Mouse (Mus musculus) adrenal gland, postnatal 10 days (tissue): ENCODE results near the gene Tia1. TPM values are rescaled to one million over a fixed set of nuclear protein-coding genes. Genes with fewer than 3 reads are reported as not detected.
A peak's percentile ranks its signal among the peaks of the same experiment; 100 is the strongest.

Experiments used
- DNase-seq: peaks from one replicate; pipeline ENCODE4 v3.0.0; 2021; ENCODE audit warnings: mixed read lengths
- total RNA-seq, 2 experiments: library from RNA; stranded (reverse); gene quantifications; 2 replicates each; pipeline ENCODE4 v1.2.3; 2021

The Tia1 gene
- total RNA-seq, 2 experiments from 2014 or later, result 43.8 to 86.4 TPM

DNA sequence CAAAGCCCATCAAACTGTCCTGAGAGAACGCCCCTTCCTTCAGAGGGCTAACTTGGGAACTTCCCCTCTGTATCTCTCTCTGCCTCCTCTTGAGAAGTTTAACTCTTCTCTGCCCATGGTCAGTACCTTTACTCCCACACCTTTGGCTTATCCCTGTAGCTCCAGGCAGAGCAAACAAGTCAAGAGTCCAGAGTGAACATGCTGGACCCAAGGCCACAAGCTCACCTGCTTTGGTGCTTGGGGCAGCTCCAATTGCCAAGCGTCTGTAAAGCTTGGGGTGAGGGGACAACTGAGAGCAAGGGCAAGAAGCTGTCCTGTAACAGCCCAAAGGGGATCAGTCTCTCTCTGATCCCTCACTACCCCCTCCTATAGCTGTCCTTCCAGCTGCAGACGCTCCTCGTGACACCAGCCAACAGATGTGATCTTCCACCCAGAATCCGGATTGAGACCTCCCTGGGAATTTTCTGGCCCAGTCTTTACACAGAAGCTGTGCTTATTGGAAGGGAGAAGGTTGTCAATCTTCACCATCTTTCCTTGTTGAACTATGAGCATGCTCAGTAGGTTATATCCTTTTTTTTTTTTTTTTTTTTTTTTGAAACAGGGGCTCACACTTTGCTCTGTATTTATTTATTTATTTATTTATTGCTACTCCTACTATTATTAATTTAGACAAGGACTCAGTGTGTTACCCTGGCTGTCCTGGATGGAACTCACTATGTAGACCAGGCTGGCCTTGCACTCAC is 18.5 kb upstream of the Tia1 start:
- no peak for DNase-seq

DNA sequence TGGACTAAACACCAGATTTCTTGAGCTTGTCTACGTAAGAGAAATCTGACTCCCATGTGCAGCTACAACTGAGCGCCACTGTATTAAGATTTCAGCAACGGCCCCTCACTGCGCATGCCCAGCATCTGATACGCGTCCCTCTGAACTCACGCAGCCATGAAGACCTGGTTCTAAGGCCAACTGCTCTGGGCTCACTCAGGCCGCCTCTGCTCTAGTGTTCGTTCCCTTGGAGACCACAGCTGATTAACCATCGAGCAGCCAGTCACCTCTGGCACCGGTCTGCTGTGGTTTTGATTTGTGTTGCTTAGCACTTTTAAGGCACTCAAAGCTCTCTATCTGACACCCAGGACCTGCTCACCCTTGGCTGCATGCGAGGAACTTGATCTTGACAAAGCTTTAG is 16.7 kb upstream of the Tia1 start:
- DNase-seq, result no peak

DNA sequence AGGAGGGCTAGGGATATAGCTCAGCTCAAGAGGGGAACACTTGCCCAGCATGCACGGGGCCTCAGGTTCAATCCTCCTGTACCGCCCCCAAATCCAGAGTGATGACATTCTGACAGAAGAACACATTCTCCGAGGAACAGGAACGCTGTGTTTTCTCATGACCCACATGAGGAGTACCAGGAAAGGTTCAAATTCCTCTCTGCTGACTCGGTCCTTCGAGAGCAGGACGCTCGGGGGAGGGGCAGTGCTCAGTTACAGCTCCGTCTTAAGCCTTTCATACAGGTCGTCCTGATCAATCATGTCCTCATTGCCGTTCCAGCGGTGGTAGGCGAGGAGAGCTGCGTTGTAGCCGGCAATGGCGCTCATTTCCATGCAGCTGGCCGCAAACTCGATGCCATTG is 15.6 kb upstream of the Tia1 start:
- no peak for DNase-seq

DNA sequence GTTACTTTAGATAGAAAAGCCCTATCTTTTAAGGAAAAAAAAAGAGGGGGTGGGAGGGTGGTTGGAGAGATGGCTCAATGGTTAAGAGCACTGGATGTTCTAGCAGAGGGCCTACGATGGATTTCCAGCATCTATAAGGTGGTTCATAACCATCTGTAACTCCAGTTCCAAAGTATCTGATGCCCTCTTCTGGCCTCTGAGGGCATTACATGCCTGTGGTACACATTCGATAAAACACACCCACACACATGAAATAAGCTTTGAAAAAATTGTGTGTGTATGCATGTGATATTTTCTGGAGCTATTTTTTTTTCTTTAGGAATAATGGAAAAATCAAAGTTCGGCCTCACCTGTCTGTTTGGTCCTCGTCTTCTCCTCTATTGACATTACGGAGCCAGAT is 12.7 kb upstream of the Tia1 start:
- DNase-seq, result no peak

DNA sequence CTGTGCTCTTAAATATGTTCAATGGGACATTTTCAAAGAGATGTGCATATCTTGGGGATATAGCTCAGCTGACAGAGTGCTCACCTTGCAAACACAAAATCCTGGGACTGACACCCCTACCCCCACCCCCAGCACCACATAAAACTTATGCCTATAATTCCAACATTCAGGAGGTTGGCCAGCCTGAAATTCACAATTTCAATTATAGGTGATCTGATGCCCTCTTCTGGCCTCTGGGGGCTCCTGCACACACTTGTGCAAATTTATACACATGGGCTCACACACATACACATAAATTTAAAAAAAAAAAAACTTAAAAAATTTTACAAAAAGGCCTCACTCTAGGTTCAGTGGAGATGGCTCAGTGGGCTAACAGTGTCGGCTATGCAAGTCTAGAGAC is 10.8 kb upstream of the Tia1 start:
- no peak for DNase-seq

DNA sequence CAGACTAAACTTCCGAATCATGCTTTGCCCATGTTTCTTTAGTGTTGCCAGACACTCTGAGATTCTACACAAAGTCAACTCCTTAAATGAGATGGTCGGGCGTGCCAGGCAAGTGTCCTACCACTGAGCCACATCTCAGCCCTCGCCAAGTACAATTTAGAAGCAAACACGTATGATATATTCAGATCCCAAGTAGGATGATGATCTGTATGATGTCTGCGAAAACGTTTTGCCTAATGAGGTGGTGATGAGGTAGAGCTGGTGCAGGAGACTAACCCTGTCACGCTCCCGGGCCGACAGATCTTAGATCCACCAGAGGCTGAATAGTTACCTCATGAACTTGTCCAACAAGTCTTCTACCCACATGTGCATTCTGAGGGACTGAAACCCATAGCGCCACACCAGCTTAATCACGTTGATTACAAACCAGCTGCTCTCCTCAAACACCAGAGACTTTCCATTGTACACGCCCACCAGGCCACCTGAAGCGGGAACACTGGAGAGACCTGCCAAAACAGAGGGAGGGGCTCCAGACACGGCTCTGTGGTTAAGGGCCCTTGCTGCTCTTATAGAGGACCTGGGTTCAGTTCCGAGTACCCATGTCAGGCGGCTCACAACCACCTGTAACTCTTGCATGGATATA is 9.8 kb upstream of the Tia1 start:
- no peak for DNase-seq

DNA sequence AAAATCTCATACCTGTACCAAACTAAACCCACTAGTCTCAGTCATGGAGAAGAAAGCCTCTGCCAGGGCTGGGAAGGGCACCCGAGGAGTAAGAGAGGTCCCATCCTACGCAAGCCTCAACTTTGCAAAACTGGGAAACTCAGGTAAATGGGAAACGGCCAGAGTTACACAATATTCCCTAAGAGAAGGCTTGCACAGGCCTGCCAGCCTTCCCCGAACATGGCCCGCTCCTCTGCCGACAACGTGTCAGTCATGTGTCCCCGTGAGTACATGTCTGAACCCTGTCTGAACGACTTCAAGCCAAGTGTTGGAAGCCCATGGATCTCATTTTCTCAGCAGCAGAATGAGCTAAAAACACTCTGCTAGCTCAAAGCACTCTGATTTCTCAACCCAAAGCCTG is 9.0 kb upstream of the Tia1 start:
- DNase-seq, result peak; percentile 15

DNA sequence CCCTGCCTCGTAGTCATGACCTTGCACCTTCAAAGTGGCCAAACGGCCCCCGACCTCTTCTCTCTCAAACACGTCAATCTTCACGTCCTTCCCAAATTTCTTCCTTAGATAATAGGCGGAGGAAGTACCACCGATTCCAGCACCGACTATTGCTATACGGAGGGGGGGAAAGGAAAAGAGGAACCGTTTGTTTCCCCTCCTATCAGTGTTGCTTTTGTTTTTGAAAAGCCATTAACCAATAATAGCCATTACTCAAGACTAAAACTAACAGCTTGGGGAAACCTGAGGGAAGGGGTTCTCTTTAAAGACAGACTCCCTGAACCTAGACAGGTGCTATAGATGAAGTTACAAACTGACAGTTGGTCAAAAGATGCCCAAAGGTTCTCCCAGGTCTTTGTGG is 8.1 kb upstream of the Tia1 start:
- DNase-seq, result no peak

DNA sequence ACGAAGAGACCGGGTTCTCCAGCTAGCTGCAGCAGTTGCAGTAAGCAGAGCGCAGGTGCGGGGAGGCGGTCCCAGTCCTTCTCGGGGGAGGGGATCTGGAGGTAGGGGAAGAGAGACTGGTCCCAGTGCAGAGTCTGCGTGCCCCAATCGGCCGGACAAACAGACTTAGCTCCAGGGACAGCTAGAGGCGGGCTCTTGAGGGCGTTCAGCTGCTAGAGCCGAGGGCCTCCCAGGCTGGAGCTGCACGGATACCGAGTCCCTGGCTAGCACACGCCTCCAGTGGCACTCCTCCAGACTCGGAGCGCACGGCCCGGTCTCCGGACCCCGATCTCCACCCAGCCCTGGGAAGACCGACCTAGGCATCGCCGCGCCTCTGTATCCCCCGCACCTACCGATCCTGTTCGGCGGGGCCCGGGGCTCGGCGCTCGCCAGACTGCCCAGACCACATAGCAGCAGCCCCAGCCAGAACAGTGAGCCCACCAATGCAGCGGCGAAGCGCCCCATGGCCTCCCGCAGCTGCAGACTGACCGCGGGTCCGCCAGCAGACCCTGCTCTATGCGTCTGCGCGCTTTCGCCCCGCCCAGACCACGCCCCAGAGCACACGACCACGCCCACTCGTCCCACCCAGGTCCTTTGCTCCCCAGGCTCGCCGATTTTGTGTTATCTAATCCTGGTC is 7.3 kb upstream of the Tia1 start, which contains the start of gene Pcyox1:
TSS of gene Pcyox1 (minus strand) at position 574 of the 676 bp plus-strand sequence.
- DNase-seq, result peak; percentile 95

DNA sequence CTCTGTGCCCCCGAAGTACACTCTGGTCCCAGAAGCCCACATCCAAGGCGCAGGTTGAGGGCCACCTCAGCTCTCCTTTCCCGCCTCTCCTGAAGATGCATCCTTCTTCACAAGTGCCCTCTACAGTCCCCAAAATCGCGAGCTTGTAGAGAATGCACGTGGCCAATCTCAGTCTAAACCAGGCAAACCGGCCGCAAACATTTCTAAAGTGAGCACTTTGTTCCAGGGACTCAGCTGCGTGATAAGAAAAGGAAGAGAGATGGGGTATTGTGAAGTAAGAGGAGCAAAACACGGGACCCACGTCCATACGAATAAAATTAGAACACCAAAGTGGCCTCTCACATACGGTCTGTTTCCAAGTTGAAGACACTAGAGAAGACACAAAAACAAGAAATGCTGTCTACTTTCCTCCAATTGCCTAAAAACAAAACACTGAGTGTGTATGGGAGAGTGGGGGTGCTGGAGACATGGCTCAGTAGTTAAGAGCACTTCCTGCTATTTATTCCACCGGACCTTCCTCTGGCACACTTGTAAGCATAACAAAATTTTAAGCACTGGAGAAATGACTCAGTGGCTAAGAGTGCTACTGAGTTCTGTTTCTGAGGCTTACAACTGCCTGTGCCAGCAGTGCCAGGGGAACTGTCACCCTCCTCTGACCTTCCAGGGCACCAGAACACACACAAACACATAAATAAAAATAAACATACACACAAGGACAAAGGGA is 6.6 kb upstream of the Tia1 start:
- DNase-seq, result no peak

DNA sequence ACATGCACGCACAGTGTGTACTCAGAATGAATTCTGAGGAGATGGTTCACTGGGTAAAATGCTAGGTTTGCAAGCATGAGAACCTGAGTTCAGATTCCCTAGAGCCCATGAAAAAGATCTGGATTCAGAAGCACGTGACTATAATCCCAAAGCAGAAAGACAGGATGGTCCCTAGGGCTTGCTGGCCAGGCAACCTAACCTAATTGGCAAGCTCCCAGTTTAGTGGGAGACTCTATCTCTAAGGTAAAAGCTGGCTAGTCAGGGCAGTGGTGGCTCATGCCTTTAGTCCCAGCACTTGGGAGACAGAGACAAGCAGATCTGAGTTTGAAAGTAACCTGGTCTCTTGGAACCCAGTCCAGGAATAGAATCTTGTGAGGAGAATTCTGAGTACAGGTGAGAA is 5.0 kb upstream of the Tia1 start:
- DNase-seq, result peak; percentile 47

DNA sequence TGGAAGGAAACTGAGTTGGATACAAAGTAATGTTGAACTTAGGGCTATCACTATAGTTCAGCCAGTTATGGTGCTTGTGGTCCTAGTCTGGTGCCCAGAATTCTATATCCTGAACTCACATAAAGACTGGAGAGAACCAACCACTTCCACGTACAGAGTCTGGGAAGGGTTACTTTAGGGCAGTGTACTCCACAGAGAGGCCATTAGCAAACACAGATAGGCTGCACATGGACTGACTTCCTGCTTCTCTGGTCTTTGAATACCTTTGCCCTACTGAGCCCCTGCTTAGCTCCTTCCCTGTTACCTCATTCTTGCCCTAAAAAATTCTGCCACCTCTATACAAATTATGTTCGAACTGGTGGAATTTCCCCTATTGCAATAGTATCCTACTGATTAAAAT is 4.0 kb upstream of the Tia1 start:
- DNase-seq, result no peak

DNA sequence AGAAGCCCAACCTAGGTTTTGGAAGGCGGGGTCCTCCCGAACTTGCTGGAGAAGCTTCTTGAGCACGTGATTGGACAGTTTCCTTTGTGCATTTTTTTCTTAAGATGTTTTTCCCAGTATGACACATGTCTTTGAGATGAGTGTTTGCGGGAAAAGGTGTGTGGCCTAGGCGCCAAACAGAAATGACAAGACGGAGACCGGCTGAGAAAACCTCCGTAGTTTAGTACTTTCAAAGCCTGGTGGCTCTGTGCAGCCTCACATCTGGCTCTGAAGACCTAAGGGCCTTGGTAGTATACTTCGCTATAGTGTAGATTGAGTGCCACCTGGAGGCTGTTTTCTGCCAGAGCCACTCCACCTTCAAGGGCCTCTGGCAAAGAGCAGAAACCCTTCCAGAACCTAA is 3.0 kb upstream of the Tia1 start:
- DNase-seq, result peak; percentile 82

DNA sequence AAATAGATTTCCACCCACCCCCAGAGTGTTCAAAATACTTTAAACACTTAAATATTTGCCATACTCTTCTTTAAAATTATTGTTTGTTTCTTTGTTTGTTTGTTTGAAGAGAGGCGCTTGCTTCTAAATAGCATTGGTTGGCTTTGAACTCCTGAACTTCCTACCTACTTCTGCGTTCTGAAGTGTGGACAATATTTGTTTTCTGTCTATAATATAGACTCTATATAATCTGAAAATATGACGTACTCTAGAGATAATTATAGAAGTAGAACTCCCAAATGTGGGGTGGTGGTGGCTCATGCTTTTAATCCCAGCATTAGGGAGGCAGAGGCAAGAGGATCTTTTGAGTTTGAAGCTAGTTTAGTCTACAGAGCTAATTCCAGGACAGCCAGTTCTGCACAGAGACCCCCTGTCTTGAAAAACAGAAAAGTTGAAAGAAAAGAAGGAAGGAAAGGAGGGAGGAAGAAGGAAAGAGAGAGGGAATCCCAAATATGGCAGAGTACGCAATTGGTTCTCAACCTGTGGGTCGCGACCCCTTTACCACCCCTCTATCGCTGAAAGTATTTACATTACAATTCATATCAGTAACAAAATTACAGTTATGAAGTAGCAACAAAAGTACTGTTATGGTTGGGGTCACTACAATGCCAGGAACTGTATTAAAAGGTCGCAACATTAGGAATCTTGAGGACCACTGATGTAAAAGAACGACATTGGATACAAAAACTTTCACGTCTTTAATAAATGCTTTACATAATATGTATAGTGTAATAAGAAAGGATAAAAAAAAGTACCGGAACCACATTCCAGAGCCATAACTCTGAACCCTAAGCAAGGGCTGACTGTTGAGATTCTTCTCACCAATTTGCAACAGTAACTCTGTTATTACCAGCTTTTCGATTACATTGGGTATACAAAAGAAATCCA is 1.1 kb upstream of the Tia1 start:
- DNase-seq, result no peak

DNA sequence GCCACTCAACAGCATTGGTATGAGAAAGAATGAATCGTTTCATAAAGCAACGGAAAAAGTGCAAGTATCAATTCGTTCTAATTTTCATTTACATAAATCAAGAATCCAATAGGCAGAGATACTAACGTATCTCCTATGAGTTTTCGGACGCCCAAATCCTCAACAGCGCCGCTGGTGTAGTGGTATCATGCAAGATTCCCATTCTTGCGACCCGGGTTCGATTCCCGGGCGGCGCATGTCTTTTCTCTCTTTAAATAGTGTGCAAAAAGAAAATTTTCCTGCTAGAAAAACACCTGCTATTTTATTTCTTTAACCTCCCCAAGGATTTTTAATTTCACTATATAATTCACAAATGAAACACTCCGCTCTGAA is 305 bp upstream of the Tia1 start:
- peak; percentile 93 for DNase-seq

DNA sequence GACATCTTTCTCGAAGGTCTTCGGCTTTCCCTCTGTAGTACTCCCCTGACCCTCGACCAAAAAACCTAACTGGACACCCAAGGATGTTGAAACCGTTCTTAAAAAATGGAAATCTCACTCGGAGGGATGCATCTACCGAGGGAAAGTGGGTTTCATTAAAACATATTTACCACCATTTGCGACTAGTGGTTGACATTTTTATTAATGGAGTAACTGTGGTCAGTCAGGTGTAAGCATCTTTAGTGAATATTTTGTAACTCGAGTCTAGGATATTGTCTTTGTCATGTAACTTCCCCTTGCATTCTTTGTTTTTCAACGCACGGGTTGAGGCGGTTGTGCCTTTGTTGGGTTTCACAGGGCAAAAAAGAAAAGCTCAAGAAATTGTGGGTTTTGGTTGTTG is 977 bp downstream of the Tia1 start:
- DNase-seq, result no peak

DNA sequence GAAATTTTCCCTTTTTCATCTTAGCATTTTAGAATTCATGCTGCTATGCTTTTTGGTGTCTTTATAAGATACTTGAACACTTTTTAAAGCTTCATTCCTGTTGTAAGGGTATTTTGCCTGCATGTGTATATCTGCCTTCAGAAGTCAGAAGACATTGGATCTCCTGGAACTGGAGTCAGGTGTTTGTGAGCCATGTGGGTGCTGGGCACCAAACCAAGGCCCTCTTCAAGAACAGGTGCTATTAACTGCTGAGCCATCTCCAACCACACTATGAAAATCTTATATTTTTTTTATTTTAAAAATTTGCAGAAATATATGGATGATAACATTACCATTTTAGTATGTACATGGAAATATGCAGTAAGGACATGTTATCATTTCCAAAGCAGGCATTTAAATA is 2.3 kb downstream of the Tia1 start:
- no peak for DNase-seq

DNA sequence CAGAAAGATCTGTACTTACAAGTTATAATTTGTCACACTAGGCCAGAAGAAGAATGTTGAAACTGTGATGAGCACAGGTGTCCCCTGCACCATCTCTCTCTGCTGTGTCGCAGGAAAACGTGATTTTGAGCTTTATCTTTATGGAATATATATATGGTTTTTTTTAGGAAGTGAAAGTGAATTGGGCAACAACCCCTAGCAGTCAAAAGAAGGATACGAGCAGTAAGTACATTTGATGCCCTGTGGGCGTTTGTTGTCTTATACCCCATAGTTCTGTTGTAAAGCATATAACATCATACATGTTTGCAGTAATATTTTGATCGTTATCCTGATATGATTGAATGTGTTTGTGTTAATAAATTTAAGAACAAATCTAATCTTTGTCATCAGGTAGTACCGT is 14.7 kb downstream of the Tia1 start:
- DNase-seq, result no peak

DNA sequence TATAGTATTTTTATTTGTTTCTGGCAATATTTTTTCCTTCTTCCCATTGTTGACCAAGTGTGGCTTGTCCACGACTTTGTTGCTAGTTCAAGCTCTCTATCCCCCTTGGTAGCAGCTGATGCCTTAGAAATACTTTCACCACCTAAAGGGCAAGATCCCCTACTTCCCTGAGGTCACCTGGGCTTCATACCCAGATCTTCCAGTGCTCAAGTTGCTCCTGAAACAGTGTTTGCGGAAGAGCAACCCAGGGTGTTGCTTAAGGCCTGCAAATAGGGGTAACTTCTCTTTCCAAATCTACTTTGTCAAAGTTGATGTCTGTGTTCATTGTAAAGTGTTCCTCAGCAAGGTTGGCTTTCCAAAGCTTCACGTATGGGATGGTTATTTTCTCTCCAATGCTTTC is 15.2 kb downstream of the Tia1 start:
- DNase-seq, result no peak

DNA sequence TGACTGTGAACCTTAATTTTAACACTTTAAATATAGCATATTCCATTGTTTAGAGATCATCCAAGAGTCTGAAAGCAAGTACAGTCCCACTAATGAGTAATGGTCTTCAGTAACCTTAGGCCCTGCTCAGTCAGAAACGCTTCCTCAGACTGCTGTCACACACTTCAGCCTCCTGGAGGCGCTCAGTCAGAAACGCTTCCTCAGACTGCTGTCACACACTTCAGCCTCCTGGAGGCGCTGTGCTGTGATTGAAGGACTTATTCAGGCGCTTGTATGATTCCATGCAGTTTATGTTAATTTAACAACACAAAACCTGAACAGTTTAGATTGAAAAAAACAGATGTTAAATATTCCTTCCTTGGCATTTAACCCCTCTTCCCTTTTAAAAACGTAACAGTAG is 16.5 kb downstream of the Tia1 start:
- no peak for DNase-seq

DNA sequence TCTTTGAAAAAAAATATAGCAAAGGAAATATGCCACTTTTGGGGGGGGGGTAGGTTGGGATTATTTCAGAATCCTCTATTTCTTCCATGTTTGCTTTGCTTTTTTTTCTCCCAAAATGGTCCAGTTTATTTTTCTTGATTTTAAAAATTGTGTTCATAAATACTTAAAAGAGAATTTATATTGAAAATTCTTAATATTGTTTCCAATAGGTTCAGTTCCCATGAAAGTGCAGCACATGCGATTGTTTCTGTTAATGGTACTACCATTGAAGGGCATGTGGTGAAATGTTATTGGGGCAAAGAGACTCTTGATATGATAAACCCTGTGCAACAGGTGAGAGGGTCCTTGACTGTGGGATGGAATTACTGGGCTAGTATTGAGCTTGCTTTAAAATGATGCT is 22.3 kb downstream of the Tia1 start, which contains the start of gene Gm44790:
TSS of gene Gm44790 (plus strand) at position 301 of the 400 bp plus-strand sequence.
- no peak for DNase-seq

DNA sequence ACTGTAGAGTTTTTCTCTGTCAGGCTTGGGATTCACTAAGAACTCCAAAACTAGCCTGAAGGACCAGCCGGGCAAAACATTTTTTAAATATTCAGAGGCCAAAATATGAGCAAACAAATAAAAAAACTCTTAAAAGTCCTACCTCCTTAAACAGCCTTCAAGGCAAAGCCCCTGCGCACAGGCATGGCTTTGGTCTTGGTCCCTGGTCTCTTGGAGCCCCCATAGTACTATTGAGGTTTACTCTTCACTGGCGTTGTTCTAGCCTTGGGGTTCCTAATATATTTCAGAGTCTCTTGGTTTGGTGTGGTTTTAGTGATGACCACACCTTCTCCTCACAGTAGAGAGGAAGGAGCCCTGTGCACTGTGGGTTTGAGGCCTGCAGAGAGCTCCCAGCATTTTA is 27.5 kb downstream of the Tia1 start:
- no peak for DNase-seq
